Mouse (Mus musculus) brain, embryonic 18.5 days (tissue): Measurements from ENCODE around the gene Tuba3a.
"Not testable (repeated sequence)": the region's sequence is repeated elsewhere in the genome, so short reads cannot be mapped to it uniquely, and the experiment has no call there.

ENCODE experiments used
- DNase-seq: peaks from one replicate; pipeline ENCODE4 v3.0.0-alpha.2; 2012; ENCODE audit warnings: low read depth, low spot score

Gene Tuba3a

DNA sequence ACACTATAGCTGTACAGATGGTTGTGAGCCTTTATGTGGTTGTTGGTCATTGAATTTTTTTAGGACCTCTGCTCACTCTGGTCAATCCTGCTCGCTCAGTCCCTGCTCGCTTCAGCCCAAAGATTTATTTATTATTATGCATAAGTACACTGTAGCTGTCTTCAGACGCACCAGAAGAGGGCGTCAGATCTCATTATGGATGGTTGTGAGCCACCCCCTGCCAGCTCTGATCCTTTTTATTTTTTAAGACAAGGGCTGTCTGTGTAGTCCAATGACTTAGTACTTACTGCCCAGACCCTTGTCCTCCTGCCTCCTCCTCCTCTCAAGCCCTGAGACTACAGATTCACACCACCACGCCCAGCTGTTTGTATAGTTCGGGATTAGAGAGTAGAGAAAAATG is 19.2 kb downstream of the Tuba3a start:
- DNase-seq, result not testable (repeated sequence)

DNA sequence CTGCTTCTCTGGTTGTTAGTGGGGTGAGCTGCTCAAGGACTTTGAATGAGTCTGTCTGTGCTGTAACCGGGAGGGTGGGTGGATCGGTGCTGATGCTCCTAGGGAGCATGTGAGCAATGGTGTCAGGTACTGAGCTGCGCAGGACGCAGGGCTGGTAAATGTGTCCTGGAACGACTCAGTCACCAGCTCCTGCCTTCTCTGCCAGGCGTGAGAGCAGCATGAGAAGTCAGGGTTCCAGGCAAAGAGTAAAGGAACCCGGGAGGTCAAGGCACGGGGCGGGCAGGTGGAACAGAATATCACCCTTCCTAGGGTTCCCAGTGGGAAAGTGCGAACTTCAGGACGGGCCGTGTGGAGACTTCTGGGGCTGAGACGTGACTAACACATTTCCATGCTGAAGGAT is 19.8 kb downstream of the Tuba3a start:
- DNase-seq, result no peak

DNA sequence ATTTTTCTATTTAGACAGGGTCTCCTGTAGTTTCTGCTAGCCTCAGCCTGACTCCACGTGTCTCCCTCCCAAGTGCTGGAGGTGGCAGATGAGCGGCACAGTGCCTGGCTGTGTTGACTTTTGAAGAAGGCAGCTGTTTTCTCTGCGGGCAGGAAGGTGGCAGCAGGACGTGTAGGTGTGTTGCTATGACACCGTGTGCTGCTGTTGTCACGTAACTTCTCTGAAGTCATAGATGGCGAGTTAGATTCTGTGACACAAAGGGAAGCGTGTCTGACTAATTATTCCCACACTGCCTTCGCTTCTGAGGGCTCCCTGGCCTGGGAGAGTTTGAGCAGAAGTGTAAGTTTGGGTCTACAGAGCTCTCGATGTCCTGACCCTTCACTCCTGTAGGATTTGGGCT is 20.6 kb downstream of the Tuba3a start:
- DNase-seq, result no peak

DNA sequence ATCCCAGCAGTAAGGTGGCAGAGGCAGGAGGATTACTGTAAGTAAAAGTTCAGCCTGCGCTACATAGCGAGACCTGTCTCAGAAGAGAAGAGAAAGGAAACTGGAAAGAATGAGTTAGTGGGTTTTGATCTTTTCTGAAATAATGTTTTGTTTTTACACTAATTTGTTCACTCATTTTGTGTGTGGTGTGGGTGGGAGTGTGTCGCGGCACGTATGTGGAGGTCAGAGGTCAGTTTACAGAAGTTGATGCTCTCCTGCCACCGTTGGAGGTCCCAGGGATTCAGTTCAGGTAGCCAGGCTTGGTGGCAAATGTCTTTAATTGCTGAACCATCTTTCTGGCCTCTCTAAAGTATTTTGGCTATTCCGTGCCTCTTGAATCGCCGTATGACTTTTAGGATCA is 21.6 kb downstream of the Tuba3a start:
- no peak for DNase-seq

DNA sequence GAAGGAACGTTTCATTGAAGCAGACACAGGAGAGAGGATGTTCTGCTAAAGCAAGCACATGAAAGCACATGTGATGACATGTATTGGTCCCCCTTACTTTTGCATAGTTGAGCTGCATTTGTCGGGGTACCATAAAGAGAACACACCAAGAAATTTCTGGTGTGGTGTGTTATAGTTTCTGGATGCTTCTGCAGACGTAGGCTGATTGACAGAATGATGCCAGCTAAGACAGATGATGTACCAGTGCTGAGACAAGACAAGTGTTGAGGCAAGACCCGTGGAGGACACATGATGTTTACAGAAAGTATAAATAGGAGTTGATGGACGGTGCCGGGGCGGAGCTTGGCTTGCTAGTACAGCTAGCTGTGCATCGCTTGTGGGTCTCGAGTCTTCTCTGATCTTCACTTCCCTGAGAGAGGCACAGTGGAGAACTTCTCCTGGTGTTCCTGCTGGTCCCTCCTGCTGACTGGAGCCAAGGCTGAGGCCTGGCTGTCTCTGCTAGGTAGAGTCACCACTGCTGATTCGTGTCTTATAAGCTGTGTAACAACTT is 25.8 kb downstream of the Tuba3a start:
- no peak for DNase-seq

DNA sequence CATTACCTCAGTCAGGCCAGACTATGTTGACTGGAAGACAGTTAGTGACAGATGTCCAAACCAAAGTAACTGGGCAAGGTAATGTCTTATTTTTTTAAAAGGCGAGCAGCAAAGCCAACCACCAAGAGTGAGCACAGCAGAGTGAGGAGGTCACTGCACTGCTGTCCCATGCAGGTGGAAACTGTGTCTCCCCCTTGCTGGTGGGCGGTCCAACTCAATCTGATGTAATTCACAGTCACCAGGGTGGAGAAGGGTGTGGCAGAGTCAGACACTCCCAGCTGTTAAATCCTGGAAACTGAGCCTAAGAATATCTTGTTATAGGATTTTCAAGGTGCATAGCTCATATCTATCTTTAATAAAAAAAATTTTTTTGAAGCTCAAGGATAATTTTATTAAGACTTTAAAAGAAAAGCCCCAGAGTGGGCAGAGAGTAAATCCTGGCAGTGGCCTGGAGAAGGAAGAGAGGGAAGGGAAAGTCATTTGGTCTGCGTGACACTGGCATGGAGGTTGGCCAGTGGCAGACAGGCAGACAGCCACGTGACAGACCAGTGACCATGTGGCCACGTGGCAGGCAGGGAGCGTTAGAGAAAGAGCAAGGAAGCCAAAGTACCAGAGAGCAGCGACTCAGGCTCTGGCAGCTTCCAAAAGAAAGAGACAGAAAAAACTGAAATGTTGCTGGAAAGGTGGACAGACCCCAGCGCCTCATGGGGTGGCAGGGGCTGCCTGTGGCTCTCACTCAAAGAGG is 29.4 kb downstream of the Tuba3a start:
- no peak for DNase-seq

DNA sequence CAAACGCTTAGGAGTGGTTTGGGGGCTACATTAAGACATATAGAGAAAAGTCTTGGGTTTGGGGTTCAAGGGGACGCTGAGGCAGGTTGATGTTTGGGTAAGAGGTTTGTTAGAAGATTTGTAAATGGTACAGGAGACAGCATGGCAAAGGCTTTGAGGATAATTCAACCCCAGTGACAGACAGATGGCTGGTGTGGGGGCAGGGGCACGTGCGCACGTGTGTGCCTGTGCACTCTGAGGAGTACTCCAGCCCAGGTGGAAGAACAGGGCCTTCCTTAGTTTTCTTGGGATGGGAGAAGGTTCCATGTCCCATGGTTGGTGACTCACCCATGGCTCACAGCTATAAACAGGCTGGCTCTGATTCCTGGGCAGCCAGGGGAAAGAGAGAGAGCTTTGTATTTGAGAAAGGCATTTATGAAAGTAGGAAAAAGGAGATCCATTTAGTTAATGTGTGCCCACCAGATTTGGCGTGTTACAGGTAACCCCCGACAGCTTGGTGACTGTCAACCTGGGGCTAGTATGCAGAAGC is 30.3 kb downstream of the Tuba3a start:
- no peak for DNase-seq

DNA sequence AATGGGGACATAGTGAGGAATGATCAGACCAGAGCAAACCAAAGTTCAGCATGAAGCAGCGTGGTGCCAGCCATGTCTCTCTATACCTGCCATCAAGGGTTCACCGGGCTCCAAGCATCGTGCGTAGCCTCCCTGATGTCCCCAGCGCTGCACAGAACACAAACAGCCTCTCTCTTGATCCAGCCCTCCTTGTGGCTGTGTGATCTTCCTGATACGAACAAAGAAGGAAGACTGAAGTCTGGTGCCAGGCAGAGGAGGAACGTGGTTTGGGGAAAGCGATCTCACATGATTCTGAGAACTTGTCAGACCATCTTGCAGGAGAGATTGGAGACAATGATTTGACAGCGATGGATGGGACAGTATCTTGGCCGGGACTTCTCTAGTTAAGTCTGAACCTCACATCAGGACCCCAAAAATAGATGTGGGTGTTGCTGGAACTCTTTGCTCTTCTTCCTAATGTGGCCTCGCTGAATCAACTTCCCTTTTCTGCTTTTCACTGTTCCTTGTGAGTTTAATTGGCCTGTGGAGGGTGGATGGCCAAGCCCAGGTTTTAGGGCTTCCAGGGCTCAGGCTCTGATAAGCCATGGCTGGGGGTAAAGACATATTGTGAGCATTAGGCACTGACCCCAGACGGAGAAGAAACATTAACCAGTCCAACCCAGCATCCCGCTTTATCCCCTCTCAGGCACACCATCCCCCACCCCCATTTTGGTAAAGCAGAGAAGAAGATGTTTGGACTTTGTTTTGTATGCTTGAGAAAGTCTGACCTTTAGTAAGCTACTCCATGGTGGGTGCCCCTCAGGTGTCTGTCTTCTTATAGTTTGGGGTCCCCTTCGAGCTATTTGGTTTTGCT is 31.8 kb downstream of the Tuba3a start:
- no peak for DNase-seq

DNA sequence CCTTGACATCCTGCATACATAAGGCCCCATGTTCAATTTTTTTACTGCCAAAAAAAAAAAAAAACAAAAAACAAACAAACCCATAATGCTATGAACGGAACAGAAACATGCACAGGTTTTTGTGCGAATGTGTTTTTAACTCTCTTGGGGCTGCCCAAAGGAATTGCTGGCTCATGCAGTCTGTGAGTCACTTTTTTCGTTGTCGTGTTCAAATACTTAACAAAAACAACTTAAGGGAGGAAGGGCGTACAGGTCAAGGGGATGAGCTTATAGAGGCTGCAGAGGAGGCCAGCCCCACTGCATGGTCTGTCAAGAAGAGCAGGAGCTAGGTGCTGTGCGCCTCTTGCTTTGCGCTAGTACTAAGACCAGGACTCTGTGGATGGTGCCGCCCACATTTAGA is 33.1 kb downstream of the Tuba3a start:
- no peak for DNase-seq

DNA sequence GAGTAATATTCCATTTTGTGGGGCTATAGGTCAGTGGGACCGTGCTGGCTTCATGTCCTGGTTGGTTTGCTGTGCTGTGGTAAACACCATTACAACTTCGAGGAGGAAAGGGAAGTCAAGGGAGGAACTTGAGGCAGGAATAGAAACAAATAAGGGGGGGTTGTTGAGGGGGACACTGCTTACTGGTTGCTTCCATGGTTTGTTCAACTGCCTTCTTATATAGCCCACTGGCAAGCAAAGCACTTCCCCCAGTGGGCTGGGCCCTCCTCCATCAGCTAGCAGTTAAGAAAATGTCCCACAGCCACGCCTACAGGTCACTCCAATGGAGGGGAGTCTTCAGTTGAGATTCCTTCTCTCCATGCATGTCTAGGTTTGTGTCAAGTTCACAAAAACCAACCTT is 33.6 kb downstream of the Tuba3a start:
- DNase-seq, result no peak

DNA sequence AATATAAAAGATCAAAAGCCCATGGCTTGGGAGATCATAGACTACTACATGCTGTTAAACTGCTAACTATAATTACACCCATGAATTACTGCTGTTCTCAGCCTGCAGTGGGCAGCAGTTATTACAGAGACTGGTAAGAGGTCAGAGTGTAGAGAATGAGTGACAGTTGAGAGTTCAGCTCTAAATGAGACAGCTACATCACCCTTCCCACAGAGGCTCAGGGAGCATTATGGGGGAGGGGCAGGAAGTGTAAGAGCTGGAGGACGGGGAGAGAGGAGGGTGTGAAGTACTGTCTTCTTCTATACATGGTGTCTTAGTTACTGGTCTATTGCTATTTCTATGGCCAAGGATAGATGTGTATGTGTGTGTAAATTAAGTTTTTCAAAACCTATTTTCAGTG is 41.3 kb downstream of the Tuba3a start:
- no peak for DNase-seq

DNA sequence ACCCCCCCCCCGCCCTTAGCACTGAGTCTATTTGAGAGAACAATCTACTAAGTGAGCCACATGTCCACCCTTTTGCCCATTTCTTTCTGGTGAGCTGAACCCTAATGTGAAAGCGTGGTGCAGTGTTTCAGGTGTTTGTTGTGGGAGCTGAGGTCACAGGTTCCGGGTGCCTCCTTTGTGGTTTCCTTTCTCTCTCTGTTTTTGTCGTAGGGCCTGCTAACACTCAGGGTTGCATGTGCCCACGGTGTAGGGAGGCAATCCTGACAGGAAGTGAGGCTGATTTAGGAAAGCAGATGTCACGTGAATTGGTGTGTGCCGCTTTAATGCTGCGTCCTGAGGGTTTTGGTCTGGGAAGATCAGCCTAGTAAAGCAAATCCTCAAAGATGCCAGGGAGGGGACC is 44.3 kb downstream of the Tuba3a start:
- DNase-seq, result no peak

DNA sequence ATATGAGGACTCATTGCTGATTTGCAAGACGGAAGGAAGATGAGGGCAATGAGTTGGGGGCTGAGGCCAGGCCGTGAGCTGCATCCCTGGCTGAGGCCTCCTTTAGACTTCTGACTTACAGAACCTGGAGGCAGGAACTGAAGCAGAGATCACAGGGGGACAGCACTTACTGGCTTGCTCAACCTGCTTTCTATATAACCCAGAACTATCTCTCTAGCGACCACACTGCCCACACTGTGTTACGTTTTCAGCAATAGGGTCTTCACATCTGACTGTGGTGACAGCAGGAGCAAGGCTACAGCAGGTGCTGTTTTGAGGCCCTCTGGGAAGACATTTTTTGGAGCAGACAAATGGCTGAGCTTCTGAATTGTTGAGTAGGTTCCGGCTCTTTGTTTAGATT is 45.2 kb downstream of the Tuba3a start:
- DNase-seq, result no peak

DNA sequence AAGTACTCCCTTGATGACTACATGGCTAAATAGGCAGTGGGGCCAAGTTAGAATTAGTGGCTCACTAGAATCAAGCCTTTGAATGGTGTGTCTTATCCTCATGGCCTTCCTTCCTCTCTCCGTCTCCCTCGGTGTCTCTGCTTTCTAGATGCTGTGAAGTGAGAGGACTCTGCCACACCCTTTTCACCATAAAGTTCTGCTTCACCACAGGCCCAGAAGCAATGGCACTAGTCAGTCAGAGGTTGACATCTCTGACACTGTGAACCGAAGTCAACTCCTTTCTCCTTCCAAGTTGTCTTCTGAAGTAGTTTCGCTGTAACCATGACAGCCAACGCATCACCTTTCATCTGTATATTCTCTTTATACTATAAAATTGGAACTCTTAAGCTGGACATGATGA is 46.3 kb downstream of the Tuba3a start:
- DNase-seq, result no peak

DNA sequence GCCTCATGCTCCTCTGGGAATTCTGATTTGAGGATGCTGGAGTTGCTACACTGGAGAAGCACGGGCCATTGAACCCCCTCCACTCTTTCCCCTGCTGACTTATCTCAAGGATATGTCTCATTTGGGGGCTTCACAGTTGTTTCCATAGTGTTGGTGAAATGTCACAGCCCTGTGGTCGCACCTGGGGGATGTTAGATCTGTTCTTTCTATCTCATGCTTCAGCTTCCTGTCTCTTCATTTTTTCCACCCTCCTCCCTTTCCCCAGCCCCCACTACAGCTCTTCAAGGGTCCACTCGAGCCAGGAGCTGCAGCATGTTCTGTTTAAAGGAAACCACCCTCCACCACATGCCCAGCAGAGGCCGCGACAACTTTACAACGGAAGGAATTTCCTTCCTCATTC is 47.4 kb downstream of the Tuba3a start:
- DNase-seq, result no peak

DNA sequence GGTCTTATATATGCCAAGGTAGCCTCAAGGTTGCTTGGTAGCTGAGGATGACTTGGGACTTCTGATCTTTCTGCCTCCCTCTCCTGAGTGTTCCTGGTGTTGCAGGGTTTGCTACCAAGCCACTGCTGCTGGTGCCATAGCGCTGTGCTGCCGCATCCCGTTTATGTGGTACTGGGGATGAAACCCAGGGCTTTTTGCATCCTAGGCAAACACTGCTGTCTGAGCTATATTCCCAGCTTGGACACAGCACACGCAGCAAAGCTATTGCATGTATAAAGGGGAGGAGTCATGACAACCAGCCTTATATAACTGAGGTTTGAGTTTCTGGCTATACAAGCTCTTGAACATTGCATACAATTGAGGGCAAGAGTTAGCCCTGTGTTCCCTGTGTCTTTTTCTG is 48.4 kb downstream of the Tuba3a start:
- DNase-seq, result no peak

DNA sequence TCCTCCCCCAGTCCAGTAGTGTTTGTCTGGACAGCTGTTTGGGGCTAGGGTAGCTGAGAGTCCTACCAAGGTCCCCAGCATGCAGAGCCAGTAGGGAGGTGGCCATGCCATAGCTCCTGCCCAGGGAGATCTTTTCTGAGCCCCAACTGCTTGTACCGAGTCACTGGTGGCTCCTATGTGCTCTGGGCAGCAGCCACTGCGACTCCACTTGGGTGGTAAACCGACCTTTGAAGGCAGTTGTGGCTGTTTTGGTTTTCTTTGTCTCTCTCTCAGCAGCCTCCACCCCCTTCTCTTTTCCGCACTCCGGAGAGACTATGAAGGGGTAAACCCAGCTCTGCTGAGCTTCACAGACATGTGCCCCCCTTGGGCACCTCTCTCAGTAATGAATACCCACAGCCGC is 49.1 kb downstream of the Tuba3a start, which contains the start of gene Cd27:
Cd27 (minus strand) TSS at position 229 of the 400 bp plus-strand sequence.
- no peak for DNase-seq

DNA sequence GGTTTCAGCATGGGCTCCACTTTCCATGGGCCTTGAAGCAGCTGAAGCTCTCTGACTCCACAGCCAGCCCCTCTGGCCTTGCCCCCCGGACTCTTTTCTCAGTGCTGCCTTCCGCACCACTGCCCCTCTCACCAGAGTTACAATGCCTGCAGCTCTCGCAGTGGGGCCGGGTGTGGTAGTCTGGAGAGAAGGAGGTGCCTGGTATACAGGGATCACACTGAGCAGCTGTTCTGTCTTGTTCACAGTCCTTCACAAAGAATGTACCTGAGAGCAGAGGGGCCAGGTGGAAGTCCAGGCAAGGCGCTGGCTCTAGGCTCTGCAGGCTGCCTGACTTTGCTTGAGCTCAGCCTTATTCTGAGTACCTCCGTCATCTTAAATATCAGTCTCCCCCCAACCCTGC is 49.5 kb downstream of the Tuba3a start:
- DNase-seq, result no peak

DNA sequence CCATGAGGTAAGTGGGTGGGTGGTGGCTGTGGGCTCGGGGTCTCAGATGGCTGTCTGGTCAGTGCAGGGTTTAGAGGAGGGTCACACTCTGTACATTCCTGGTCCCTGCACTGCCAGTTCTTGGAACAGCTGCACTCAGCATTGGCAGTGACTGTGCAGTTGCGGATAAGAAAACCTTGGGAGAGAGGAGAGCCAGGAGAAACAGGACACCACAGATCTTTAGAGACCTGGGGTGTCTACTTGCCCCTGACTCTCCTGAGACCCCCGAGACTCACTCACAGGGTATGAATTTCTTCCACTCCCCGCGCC is 51.4 kb downstream of the Tuba3a start:
- DNase-seq, result no peak

DNA sequence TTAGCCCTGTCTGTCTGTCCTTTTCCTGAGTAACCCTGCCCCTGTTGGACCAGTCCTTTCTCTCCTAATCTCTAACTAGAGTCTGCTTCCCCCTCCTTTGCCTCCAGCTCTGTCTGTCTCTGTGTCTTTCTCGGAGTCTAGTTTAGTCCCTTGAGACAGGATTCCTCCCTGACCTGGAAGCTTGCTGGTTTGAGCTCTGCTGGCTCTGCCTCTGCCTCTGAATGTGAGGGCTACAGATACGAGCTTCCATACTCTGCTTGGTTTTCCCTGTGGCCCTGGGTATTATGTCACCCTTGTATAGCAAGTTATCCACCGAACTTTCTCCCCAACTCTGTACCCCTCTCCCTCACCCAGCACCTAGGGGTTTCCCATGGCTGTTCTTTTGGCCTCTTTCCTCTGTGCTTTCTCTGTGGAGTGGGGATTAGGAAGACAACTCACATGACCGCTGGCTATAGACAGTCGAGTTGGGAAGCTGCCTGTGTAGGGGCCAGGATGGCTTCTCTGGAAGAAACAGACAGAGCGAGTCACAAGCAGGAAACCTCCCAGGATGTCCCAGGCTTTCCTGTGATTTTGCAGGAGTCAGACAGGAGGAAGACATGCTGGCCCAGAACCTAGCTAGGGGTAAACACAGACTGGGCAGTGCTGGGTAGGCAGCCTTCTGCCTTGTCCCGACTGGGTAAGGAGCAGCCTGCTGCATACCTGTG is 51.9 kb downstream of the Tuba3a start:
- DNase-seq, result no peak

DNA sequence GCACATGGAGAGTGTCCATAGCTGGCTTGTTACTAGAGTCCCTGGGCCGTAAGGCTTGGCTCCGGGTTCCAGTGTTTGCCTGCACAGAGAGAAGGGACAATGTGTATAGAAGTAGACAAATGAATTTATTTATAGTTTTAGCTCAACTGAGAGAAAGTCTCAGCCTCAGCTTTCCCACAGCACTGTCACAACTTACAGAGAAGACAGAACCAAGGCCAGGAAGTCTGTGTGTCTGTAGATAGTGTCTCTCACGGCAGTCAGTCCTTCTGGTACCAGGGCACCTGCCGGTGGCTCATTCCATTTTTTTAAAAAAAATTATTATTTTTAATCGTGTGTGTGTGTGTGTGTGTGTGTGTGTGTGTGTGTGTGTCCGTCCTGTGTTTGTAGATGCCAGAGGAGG is 53.3 kb downstream of the Tuba3a start:
- DNase-seq, result no peak

DNA sequence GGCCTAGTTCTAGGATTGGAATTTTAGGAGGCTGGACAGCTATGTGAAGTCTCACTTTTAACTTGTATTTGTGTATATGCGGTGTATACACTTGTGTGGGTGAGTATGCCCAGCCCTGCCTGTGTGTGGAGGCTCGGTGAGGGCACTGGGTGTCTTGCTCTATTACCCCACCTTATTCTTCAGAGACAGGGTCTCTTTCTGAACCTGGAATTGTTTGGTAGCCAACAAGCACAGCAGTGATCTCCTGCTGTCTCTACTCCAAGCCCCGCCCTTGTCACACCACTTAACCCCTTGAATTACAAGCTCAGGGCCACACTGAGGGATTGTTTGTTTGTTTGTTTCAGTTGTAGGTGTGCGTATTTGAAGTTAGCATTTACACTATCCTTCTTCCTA is 53.8 kb downstream of the Tuba3a start:
- DNase-seq, result no peak
